Mouse (Mus musculus) MN1 (cell line): ENCODE measurements around the gene Pex5.
"Not testable (repeated sequence)": the region's sequence is repeated elsewhere in the genome, so short reads cannot be mapped to it uniquely, and the experiment has no call there.

Experiments used
- DNase-seq: peaks from one replicate; pipeline ENCODE4 v3.0.0-alpha.2; 2016; ENCODE audit warnings: low spot score

Gene Pex5

GRCm38 (mm10) chr6:124427289-124427688, 12.4 kb upstream of the Pex5 start:
- no peak for DNase-seq

- DNase-seq = no peak
Observed at GRCm38 (mm10) chr6:124426604-124427003, 11.7 kb upstream of the Pex5 start.

- DNase-seq = no peak
Observed at GRCm38 (mm10) chr6:124425523-124425922, 10.7 kb upstream of the Pex5 start.

GRCm38 (mm10) chr6:124425042-124425441, 10.2 kb upstream of the Pex5 start:
- not testable (repeated sequence) for DNase-seq

- no peak for DNase-seq
Observed at GRCm38 (mm10) chr6:124424068-124424498, 9.2 kb upstream of the Pex5 start.

- DNase-seq = no peak
Observed at GRCm38 (mm10) chr6:124418686-124419085, 3.8 kb upstream of the Pex5 start.

GRCm38 (mm10) chr6:124415347-124416088, 651 bp upstream of the Pex5 start:
- peak; percentile 85 for DNase-seq

- DNase-seq = peak; percentile 58
Observed at GRCm38 (mm10) chr6:124414150-124414926, 529 bp downstream of the Pex5 start.

GRCm38 (mm10) chr6:124413770-124414149, 1.1 kb downstream of the Pex5 start:
- DNase-seq = no peak

- DNase-seq = no peak
Observed at GRCm38 (mm10) chr6:124408355-124408754, 6.5 kb downstream of the Pex5 start.

- DNase-seq = no peak
Observed at GRCm38 (mm10) chr6:124407180-124407579, 7.7 kb downstream of the Pex5 start.

GRCm38 (mm10) chr6:124406326-124406725, 8.5 kb downstream of the Pex5 start:
- no peak for DNase-seq

- DNase-seq = no peak
Observed at GRCm38 (mm10) chr6:124399738-124400137, 15.1 kb downstream of the Pex5 start.

- DNase-seq = not testable (repeated sequence)
Observed at GRCm38 (mm10) chr6:124394991-124395390, 19.9 kb downstream of the Pex5 start.

- DNase-seq = no peak
Observed at GRCm38 (mm10) chr6:124380142-124380541, 34.7 kb downstream of the Pex5 start.

- no peak for DNase-seq
Observed at GRCm38 (mm10) chr6:124379331-124379730, 35.5 kb downstream of the Pex5 start.

- DNase-seq = no peak
Observed at GRCm38 (mm10) chr6:124377494-124378255, 37.2 kb downstream of the Pex5 start.

- no peak for DNase-seq
Observed at GRCm38 (mm10) chr6:124376311-124376710, 38.6 kb downstream of the Pex5 start.

GRCm38 (mm10) chr6:124375435-124375884, 39.4 kb downstream of the Pex5 start:
- DNase-seq = no peak

GRCm38 (mm10) chr6:124374683-124375082, 40.2 kb downstream of the Pex5 start:
- DNase-seq = no peak

- no peak for DNase-seq
Observed at GRCm38 (mm10) chr6:124373584-124374206, 41.2 kb downstream of the Pex5 start.

- DNase-seq = no peak
Observed at GRCm38 (mm10) chr6:124364328-124364727, 50.5 kb downstream of the Pex5 start.
